8 mouse cellular contexts compared by ENCODE assay signal in the genomic region with DNA sequence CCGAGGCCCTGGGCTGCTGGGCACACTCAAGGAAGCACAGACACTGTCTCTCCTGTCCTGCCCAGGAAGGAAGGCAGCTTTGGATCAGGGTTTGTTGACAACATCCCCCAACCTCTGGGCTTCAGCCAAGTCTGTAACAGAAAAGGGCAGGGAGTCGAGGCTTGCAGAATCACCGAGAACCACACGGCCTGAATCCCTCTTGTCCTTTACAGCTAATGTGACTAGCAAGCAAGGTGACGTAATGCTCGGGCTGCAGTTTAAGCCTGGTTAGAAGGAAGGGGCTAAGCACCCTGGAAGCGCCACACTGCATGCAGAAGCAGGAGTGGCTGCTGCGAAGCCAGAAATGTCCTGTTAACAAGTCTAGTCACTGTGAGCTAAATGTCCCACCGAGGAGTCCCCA. TPM values are rescaled to one million over a fixed set of nuclear protein-coding genes. Genes with fewer than 3 reads are reported as not detected.
A peak's percentile ranks its signal among the peaks of the same experiment; 100 is the strongest.
DNase-seq lines count a peak whose midpoint lies in the region; ATAC-seq and TF ChIP-seq lines count a peak whose summit lies in the region.

No protein-coding gene starts in this region.

- 64% methylated on average over 9 of the region's 9 CpGs for WGBS in neural tube, embryonic 12.5 days
- WGBS in hindbrain, embryonic 14.5 days = 40% methylated on average over 9 of the region's 9 CpGs
- 29% methylated on average over 9 of the region's 9 CpGs for WGBS in liver, embryonic 14.5 days (ENCODE audit: insufficient replicate concordance)
- WGBS in small intestine, adult 2 months = 42% methylated on average over 9 of the region's 9 CpGs

- DNase-seq in neural tube, embryonic 10.5 days (ENCODE audit: extremely low spot score, low spot score) = no peak
- DNase-seq in cerebellum, postnatal 25 days = peak; percentile 63 to 67
- no peak for DNase-seq in hindbrain, embryonic 14.5 days (ENCODE audit: low spot score)
- DNase-seq in liver, embryonic 14.5 days (ENCODE audit: low read depth in 3 of 3, low spot score in 3 of 3) = no peak
- DNase-seq in spleen, adult 18-20 months = no peak
- no peak for DNase-seq in ovary, adult 18-20 months (ENCODE audit: low spot score)

- TF ChIP-seq POLR2A in small intestine, adult 2 months (IDR thresholded peaks at IDR 0.05; ENCODE audit: low read depth, low read length) = no peak

- ATAC-seq in neural tube, embryonic 12.5 days (ENCODE audit: low FRiP score, low read depth) = no peak
- no peak; the same call in 1 of the 2 replicates for ATAC-seq in hindbrain, embryonic 14.5 days (ENCODE audit: low FRiP score)
- ATAC-seq in liver, embryonic 14.5 days (ENCODE audit: insufficient read depth) = 0 out of 2 replicates have a peak, but pooled peaks have one; percentile 9

- H3K9me3 ChIP-seq in neural tube, embryonic 12.5 days = no peaks in the 10 kb centered on the region
- no peaks in the 10 kb centered on the region for H3K9me3 ChIP-seq in hindbrain, embryonic 14.5 days (ENCODE audit: control insufficient read depth, low read length)
- no peaks in the 10 kb centered on the region for H3K9me3 ChIP-seq in liver, embryonic 14.5 days (ENCODE audit: control insufficient read depth, low read length)

- no peaks in the 10 kb centered on the region for H3K27me3 ChIP-seq in neural tube, embryonic 12.5 days (replicated peaks)
- no peaks in the 10 kb centered on the region for H3K27me3 ChIP-seq in hindbrain, embryonic 14.5 days (ENCODE audit: control insufficient read depth, insufficient read depth, low read length)
- no peaks in the 10 kb centered on the region for H3K27me3 ChIP-seq in liver, embryonic 14.5 days (ENCODE audit: control insufficient read depth, insufficient read depth, low read length)
- H3K27me3 ChIP-seq in small intestine, adult 2 months (ENCODE audit: control insufficient read depth, insufficient read depth, low read length) = no peaks in the 10 kb centered on the region

- no peak overlapping the region for H3K4me3 ChIP-seq in neural tube, embryonic 12.5 days
- H3K4me3 ChIP-seq in hindbrain, embryonic 14.5 days (replicated peaks; ENCODE audit: low read length) = no peak overlapping the region
- no peak overlapping the region for H3K4me3 ChIP-seq in liver, embryonic 14.5 days (ENCODE audit: insufficient read depth in 1 of 2, low read depth in 2 of 2, low read length in 2 of 2)
- H3K4me3 ChIP-seq in small intestine, adult 2 months (ENCODE audit: low read depth, low read length) = no peak overlapping the region

- H3K27ac ChIP-seq in neural tube, embryonic 12.5 days = 0 out of 2 replicates have a peak overlapping the region, but pooled peaks have one; percentile 5
- peak overlapping the region; percentile 71 for H3K27ac ChIP-seq in hindbrain, embryonic 14.5 days
- H3K27ac ChIP-seq in liver, embryonic 14.5 days = no peak overlapping the region
- H3K27ac ChIP-seq in small intestine, adult 2 months (ENCODE audit: insufficient read depth, low read depth, low read length) = peak overlapping the region; percentile 72

- H3K4me1 ChIP-seq in neural tube, embryonic 12.5 days = peaks cover 82% of the 10 kb centered on the region
- H3K4me1 ChIP-seq in hindbrain, embryonic 14.5 days (replicated peaks; ENCODE audit: control insufficient read depth, insufficient read depth, low read length) = peaks cover 91% of the 10 kb centered on the region
- peaks cover 0 to 29% of the 10 kb centered on the region in 2 experiments; a peak in 2 of 4 replicates for H3K4me1 ChIP-seq in liver, embryonic 14.5 days (replicated peaks; ENCODE audit: control insufficient read depth in 2 of 2, insufficient read depth in 2 of 2, low read length in 1 of 2)
- H3K4me1 ChIP-seq in small intestine, adult 2 months (ENCODE audit: control insufficient read depth, insufficient read depth, insufficient read length, low read length) = peaks cover 54% of the 10 kb centered on the region

- no peak for TF ChIP-seq CTCF in liver, embryonic 14.5 days (IDR thresholded peaks at IDR 0.05; ENCODE audit: low read depth)
- no peak for TF ChIP-seq CTCF in small intestine, adult 2 months (IDR thresholded peaks at IDR 0.05; ENCODE audit: extremely low read depth, insufficient read length, insufficient replicate concordance, low read depth, low read length)

- H3K4me2 ChIP-seq in neural tube, embryonic 12.5 days (replicated peaks) = peak overlapping the region; percentile 2; the same call in 1 of the 2 replicates
- no peak overlapping the region for H3K4me2 ChIP-seq in hindbrain, embryonic 14.5 days (replicated peaks)
- no peak overlapping the region for H3K4me2 ChIP-seq in liver, embryonic 14.5 days (ENCODE audit: low read depth)

- peaks cover 22% of the 10 kb centered on the region for H3K36me3 ChIP-seq in neural tube, embryonic 12.5 days
- peaks cover 14% of the 10 kb centered on the region for H3K36me3 ChIP-seq in hindbrain, embryonic 14.5 days (replicated peaks; ENCODE audit: control insufficient read depth, insufficient read depth)
- H3K36me3 ChIP-seq in liver, embryonic 14.5 days (replicated peaks; ENCODE audit: control insufficient read depth, insufficient read depth, low read depth) = no peaks in the 10 kb centered on the region
- no peaks in the 10 kb centered on the region for H3K36me3 ChIP-seq in small intestine, adult 2 months (ENCODE audit: control insufficient read depth, insufficient read depth, low read length)

- H3K9ac ChIP-seq in neural tube, embryonic 12.5 days = 0 out of 2 replicates have a peak overlapping the region, but pooled peaks have one; percentile 21
- H3K9ac ChIP-seq in hindbrain, embryonic 14.5 days = peak overlapping the region; percentile 46
- no peak overlapping the region for H3K9ac ChIP-seq in liver, embryonic 14.5 days (replicated peaks)

- TF ChIP-seq EP300 in liver, embryonic 14.5 days (IDR thresholded peaks at IDR 0.05; ENCODE audit: low read depth) = no peak

RNA-seq across cellular contexts. Expression of a gene that starts 8.7 kb away (rescaled TPM):
- polyA plus RNA-seq in neural tube, embryonic 12.5 days (2016; fragmentation: Nextera tagmentation; extraction: Ambion mirVana) = 6.1 TPM in 2 replicates
- polyA plus RNA-seq in hindbrain, embryonic 14.5 days (2014; fragmentation: Nextera tagmentation; extraction: Ambion mirVana) = 9.5 and 9.7 TPM in 2 replicates
- polyA plus RNA-seq in liver, embryonic 14.5 days (2012; rRNA removed) = 1.8 and 2.0 TPM in 2 replicates
- 1.6 and 1.8 TPM in 2 replicates for polyA plus RNA-seq in liver, embryonic 14.5 days (2014; fragmentation: Nextera tagmentation; extraction: Ambion mirVana)
- 4.6 and 6.3 TPM in 2 replicates for polyA plus RNA-seq in small intestine, adult 2 months (2012; rRNA removed)

RNA-seq across cellular contexts. Expression of a gene that starts 16.5 kb away (rescaled TPM):
- polyA plus RNA-seq in neural tube, embryonic 12.5 days (2016; fragmentation: Nextera tagmentation; extraction: Ambion mirVana) = not detected in 2 replicates
- polyA plus RNA-seq in hindbrain, embryonic 14.5 days (2014; fragmentation: Nextera tagmentation; extraction: Ambion mirVana) = not detected in 2 replicates
- polyA plus RNA-seq in liver, embryonic 14.5 days (2012; rRNA removed) = not detected in 2 replicates
- 0.25 TPM in 1 of 2 replicates, not detected in the other for polyA plus RNA-seq in liver, embryonic 14.5 days (2014; fragmentation: Nextera tagmentation; extraction: Ambion mirVana)
- polyA plus RNA-seq in small intestine, adult 2 months (2012; rRNA removed) = 8.8 and 12.4 TPM in 2 replicates

Comparison
In these comparisons a context has a peak if more than half of its experiments do, and no peak if none do; other contexts are left out.
1. DNase-seq: peak in cerebellum, postnatal 25 days (2 of 2); none in neural tube, embryonic 10.5 days (single experiment), hindbrain, embryonic 14.5 days (single experiment), liver, embryonic 14.5 days (0 of 3), spleen, adult 18-20 months (0 of 2) and ovary, adult 18-20 months (single experiment).